Mouse (Mus musculus) midbrain, embryonic 16.5 days (tissue): Measurements from ENCODE around the gene Gemin8. TPM values are rescaled to one million over a fixed set of nuclear protein-coding genes. Genes with fewer than 3 reads are reported as not detected.

ENCODE experiments used
- ATAC-seq: fragments of 200-750 bp; cut with Nextera tagmentation; 2 replicates; pipeline ENCODE4 v1.8.0; 2017; ENCODE audit warnings: moderate TSS enrichment
- H3K27ac ChIP-seq: fragments of 300-500 bp; sonication (generic); 2 replicates; pipeline ENCODE4 v1.5.1; 2014; ENCODE audit warnings: mild to moderate bottlenecking, low read length, mixed read lengths
- H3K27me3 ChIP-seq: fragments of 300-500 bp; sonication (generic); 2 replicates; pipeline ENCODE4 v1.6.1; 2014; ENCODE audit warnings: low read depth, low read length, mixed read lengths; ENCODE audit not compliant: control insufficient read depth, insufficient read depth
- H3K36me3 ChIP-seq: fragments of 300-500 bp; sonication (generic); 2 replicates; pipeline ENCODE4 v1.6.1; 2014; ENCODE audit warnings: mild to moderate bottlenecking, low read length, moderate library complexity, mixed read lengths; ENCODE audit not compliant: control insufficient read depth, insufficient read depth
- H3K4me1 ChIP-seq: fragments of 300-500 bp; sonication (generic); 2 replicates; pipeline ENCODE4 v1.6.1; 2014; ENCODE audit warnings: mild to moderate bottlenecking, low read length, mixed read lengths; ENCODE audit not compliant: control insufficient read depth, insufficient read depth
- H3K4me2 ChIP-seq: fragments of 300-500 bp; sonication (generic); 2 replicates; pipeline ENCODE4 v1.6.1; 2014; ENCODE audit warnings: mild to moderate bottlenecking, low read length, mixed read lengths
- H3K4me3 ChIP-seq: fragments of 300-500 bp; sonication (generic); 2 replicates; pipeline ENCODE4 v1.5.1; 2014; ENCODE audit warnings: low read depth, mild to moderate bottlenecking, low read length, moderate library complexity, mixed read lengths
- H3K9ac ChIP-seq: fragments of 300-500 bp; sonication (generic); 2 replicates; pipeline ENCODE4 v1.6.1; 2014; ENCODE audit warnings: low read depth, low read length, mixed read lengths
- H3K9me3 ChIP-seq: fragments of 300-500 bp; sonication (generic); replicated peaks from 2 replicates; pipeline ENCODE4 v1.6.1; 2014; ENCODE audit warnings: mild to moderate bottlenecking, low read length, mixed read lengths; ENCODE audit not compliant: control insufficient read depth, poor library complexity, severe bottlenecking
- WGBS: fragments of 180-500 bp; shearing (Covaris S2); extraction: QIAGEN DNeasy Blood & Tissue Kit; methylation state at CpG from one replicate; pipeline ENCODE4 v1.1.7; 2014; 5-methylcytosine and 5-hydroxymethylcytosine counted together
- polyA plus RNA-seq: library from polyadenylated mRNA; unstranded; fragments of >200 nt; fragmentation: Nextera tagmentation; extraction: Ambion mirVana; gene quantifications from 2 replicates; pipeline ENCODE4 v1.2.1, GENCODE M21; 2015

The Gemin8 gene
- polyA plus RNA-seq, 1 experiment from 2014 or later = 7.7 TPM

DNA sequence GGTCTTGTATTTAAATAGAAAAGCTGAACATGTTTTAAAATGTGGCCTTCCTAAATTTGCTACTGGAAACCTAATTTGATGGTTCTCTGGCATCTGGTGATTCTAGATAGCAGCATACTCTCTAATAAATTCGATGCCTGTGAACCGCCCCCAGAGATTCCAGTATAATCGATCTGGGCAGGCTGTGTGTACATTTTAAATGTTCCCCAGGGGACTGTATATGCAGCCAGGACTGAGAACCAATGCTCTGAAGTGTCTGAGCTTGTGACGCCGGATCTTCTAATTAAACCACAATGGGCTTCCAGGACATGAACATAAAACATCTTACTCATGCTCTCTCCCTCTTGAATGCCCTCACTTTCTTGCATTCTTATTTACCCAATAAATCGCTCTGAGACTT lies 46.0 kb downstream of the Gemin8 start:
- H3K4me2 ChIP-seq = no peak overlapping the region
- no peak overlapping the region for H3K27ac ChIP-seq
- no peak overlapping the region for H3K4me3 ChIP-seq
- H3K9me3 ChIP-seq = no peaks in the 10 kb centered on the region
- WGBS = 63% methylated on average over 6 of the region's 6 CpGs
- ATAC-seq = no peak
- peaks cover 6% of the 10 kb centered on the region for H3K27me3 ChIP-seq
- H3K4me1 ChIP-seq = no peaks in the 10 kb centered on the region
- no peaks in the 10 kb centered on the region for H3K36me3 ChIP-seq
- no peak overlapping the region for H3K9ac ChIP-seq

DNA sequence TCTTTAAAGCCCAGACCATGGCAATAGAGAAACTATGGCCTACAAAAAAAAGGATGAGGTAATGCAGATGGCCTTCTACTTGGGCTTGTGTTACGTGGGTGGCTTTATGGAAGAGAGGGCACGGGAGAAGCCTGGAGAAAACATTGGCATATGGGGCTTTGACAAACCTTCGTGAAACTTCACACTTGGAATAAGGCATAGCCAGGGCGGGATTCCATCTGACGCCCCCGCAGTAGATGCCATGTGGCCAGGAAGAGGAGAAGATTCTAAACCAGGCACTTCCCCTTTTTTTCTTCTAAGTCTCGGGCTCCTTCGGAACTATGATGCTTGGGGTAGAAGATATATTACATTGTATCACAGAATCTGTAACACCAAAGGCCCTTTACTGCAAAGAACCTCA lies 46.5 kb downstream of the Gemin8 start:
- 94% methylated on average over 8 of the region's 8 CpGs for WGBS
- no peak overlapping the region for H3K4me2 ChIP-seq
- H3K36me3 ChIP-seq = no peaks in the 10 kb centered on the region
- peaks cover 5% of the 10 kb centered on the region for H3K27me3 ChIP-seq
- H3K4me1 ChIP-seq = no peaks in the 10 kb centered on the region
- H3K27ac ChIP-seq = no peak overlapping the region
- no peaks in the 10 kb centered on the region for H3K9me3 ChIP-seq
- no peak for ATAC-seq
- no peak overlapping the region for H3K4me3 ChIP-seq
- H3K9ac ChIP-seq = no peak overlapping the region

DNA sequence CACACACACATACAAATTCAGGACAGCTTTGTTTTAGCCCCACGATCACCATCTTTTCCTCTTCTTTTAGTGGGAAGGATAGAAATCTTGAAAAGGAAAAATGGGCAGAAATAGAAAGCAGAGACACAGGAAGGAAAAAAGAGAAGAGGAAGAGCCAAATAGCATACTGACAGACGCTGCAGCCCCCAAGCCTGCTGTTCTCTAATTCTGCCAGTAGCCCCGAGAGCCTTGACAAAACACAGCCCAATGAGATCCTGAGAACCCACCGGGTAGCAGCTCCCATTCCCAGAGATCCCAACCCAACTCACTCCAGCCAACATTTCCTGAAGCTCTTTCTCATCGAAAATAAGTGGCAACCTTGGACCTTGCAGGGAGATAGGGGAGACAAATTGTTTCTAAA lies 49.1 kb downstream of the Gemin8 start:
- Histone ChIP-seq H3K4me2 (no peak overlapping the region), H3K27me3 (peaks cover 3% of the 10 kb centered on the region; the same call in 1 of the 2 replicates), H3K4me1 (no peaks in the 10 kb centered on the region), H3K36me3 (no peaks in the 10 kb centered on the region), H3K4me3 (no peak overlapping the region), H3K9ac (no peak overlapping the region), H3K9me3 (no peaks in the 10 kb centered on the region), H3K27ac (no peak overlapping the region)
- ATAC-seq = no peak
- WGBS = 64% methylated on average over 5 of the region's 5 CpGs

DNA sequence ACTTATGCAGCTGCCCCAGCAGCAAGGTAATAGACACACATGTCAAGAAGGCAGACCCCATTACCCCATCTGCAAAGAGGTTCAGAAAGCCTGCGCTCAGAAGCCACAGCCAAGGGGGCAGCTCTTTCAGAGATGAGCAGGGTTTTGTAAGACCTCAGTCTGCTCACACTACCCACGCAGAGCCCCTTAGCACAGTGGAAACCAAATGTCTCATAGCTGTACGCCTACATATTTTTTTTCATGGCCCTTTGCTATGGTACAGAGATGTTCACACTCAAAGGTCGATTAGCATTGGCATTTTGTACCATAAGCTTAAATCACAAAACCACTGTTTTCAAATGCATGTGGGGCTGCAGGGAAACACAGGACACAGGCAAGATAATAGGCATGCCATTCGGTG lies 56.6 kb downstream of the Gemin8 start:
- no peak overlapping the region for H3K9ac ChIP-seq
- H3K9me3 ChIP-seq = no peaks in the 10 kb centered on the region
- no peak overlapping the region for H3K4me3 ChIP-seq
- H3K4me1 ChIP-seq = no peaks in the 10 kb centered on the region
- H3K27me3 ChIP-seq = no peaks in the 10 kb centered on the region
- no peak overlapping the region for H3K4me2 ChIP-seq
- H3K36me3 ChIP-seq = no peaks in the 10 kb centered on the region
- 68% methylated on average over 5 of the region's 5 CpGs for WGBS
- no peak for ATAC-seq
- H3K27ac ChIP-seq = no peak overlapping the region

DNA sequence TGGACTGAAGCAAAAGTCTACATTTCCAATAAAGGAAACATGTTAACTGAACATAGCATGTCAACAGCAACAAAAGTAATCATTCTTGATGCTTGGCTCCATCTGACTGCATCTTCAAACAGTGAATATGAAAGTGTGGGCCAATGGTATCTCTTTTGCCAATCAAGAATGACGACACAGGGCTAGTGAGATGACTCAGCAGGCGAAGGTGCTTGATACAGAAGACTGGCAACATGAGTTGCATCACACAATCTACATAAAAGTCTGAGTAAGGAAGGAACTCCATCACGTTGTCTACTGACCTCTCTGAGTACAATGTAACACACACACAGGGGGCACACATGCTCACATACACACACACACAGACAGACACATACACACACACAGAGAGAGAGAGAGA lies 59.5 kb downstream of the Gemin8 start:
- H3K9ac ChIP-seq = no peak overlapping the region
- no peak overlapping the region for H3K4me2 ChIP-seq
- whole genome bisulfite sequencing = 82% methylated on average over 3 of the region's 3 CpGs
- H3K9me3 ChIP-seq = no peaks in the 10 kb centered on the region
- H3K27me3 ChIP-seq = peaks cover 4% of the 10 kb centered on the region; the same call in 1 of the 2 replicates
- H3K27ac ChIP-seq = no peak overlapping the region
- H3K4me1 ChIP-seq = no peaks in the 10 kb centered on the region
- H3K4me3 ChIP-seq = no peak overlapping the region
- H3K36me3 ChIP-seq = no peaks in the 10 kb centered on the region
- no peak for ATAC-seq

DNA sequence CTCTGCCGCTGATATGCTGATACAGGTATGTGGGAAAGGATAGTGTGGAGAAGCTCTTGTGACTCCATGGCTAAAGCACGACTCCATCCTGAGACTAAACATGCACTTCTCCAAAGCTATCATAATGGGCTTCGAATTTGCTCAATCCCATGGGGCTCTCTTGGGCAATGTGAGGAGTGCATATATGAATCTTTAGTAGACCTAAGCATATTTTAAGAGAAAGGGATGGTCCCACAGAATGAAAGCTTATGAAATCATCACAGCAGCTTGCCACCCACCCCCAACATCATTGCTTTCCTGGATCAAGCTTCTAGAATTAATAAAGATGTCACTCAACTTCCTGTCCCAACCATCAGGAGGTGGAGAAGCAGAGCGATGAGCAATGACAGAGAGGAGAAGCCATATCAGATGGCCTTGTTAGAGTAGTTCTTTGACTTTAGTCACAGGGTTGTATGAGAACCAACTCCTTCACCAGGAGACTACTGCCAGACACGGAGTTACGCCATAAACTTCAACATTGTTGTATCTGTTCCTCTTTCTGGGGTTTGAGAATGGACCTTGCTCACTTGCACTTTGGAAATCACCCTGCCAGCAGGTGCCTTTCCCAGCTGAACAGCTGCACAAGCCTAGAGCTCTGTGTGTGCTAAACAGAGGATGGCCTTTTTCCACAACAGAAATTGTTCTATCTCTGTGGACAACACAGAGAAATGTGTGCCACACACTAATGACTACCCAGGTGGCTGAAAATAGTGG lies 60.4 kb downstream of the Gemin8 start:
- WGBS = 88% methylated on average over 6 of the region's 6 CpGs
- no peak overlapping the region for H3K27ac ChIP-seq
- no peak for ATAC-seq

DNA sequence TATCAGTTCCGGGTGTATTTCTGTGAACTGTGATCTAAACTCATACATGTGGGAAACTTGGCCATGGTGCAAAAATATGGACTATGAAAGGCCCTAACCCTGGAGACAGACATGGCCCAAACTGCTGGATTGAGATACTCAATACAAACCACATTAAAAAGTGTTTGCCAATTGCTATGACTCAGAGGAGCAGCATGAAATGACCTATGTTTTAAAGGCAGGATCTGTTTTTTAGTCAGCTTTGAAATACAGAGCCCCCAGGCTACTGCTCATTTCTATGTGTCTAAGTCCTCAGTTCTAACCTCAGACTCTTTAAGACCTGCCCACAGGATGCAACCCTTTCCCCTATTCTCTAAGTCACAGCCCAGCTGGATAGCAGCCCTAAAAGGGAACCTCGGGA lies 65.9 kb downstream of the Gemin8 start:
- 57% methylated on average over 2 of the region's 2 CpGs for WGBS
- H3K27ac ChIP-seq = no peak overlapping the region
- no peak overlapping the region for H3K4me2 ChIP-seq
- no peak overlapping the region for H3K4me3 ChIP-seq
- no peak overlapping the region for H3K9ac ChIP-seq
- H3K27me3 ChIP-seq = peaks cover 6% of the 10 kb centered on the region
- no peaks in the 10 kb centered on the region for H3K4me1 ChIP-seq
- no peaks in the 10 kb centered on the region for H3K36me3 ChIP-seq
- H3K9me3 ChIP-seq = no peaks in the 10 kb centered on the region
- ATAC-seq = no peak

More for the DNA sequence above, 60.4 kb downstream of the Gemin8 start:
- Histone ChIP-seq H3K36me3 (no peaks in the 10 kb centered on the region), H3K4me3 (no peak overlapping the region), H3K9me3 (no peaks in the 10 kb centered on the region), H3K4me1 (no peaks in the 10 kb centered on the region), H3K4me2 (no peak overlapping the region), H3K9ac (no peak overlapping the region), H3K27me3 (peaks cover 4% of the 10 kb centered on the region; the same call in 1 of the 2 replicates)

DNA sequence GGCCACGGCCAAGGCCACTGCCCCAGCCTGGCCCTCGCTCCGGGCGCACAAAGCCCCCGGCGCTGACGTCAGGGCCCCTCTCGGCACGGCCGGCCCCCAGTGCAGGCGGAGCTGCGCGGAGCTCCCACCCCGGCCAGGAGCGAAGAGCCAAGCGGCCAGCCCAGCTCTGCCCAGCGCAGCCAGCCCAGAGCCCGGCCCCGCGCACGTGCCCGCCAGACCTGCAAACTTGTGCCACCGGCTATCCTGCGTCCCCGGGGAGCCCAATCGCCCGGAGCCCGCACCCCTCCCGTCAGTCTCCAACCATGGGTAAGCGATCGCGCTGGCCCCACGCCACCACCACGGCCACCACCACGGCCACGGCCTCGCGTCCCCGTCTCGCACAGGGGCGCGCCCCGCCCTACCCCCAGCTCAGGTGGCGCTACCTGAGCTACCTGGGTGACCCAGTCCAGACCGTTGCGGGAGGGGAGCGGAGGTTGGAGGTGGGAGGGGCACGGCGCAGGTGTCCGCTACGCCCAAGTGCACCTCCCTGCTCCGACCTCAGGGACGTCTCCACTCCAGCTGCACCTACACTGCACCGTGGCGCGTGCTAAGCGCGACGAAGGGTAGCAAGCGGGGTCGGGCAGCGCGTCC lies 68.7 kb downstream of the Gemin8 start, which contains the start of gene Gpm6b:
Gene Gpm6b (plus strand): TSS at position 81 of the 630 bp plus-strand sequence.
- peak within 1 kb of the TSS; percentile 60 for H3K4me3 ChIP-seq
- H3K4me1 ChIP-seq = no peaks in the 10 kb centered on the region
- peaks cover 2% of the 10 kb centered on the region for H3K27me3 ChIP-seq
- H3K9ac ChIP-seq = peak within 1 kb of the TSS; percentile 72
- no peaks in the 10 kb centered on the region for H3K36me3 ChIP-seq
- H3K4me2 ChIP-seq = peak within 1 kb of the TSS; percentile 69
- ATAC-seq = peak; percentile 94
- no peaks in the 10 kb centered on the region for H3K9me3 ChIP-seq
- peak within 1 kb of the TSS; percentile 72 for H3K27ac ChIP-seq
- WGBS = 34% methylated on average over 39 of the region's 63 CpGs

DNA sequence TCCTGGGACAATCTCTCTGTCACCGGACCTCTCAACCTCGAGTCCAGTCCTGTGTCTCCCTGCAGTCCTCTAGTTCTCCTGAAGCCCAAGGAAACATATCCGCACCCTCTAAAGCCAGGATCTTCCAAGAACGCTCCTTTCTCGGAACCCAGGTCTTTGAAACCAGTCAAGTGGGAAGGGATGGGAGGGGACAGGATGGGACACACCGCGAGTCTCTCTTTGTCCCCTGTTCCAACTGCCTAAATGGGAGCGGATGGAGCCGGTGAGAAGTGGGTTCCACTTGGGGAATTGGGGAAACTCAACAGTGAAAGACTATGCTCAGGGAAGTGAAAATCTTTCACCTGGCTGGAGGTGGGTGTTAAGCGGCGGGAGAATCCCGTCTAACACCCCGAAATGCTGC lies 69.3 kb downstream of the Gemin8 start:
- peaks cover 2% of the 10 kb centered on the region for H3K27me3 ChIP-seq
- peak overlapping the region; percentile 72 for H3K9ac ChIP-seq
- whole genome bisulfite sequencing = 25% methylated on average over 13 of the region's 13 CpGs
- ATAC-seq = peak; percentile 49
- H3K4me1 ChIP-seq = no peaks in the 10 kb centered on the region
- peak overlapping the region; percentile 69 for H3K4me2 ChIP-seq
- H3K9me3 ChIP-seq = no peaks in the 10 kb centered on the region
- peak overlapping the region; percentile 60 for H3K4me3 ChIP-seq
- H3K36me3 ChIP-seq = no peaks in the 10 kb centered on the region
- H3K27ac ChIP-seq = peak overlapping the region; percentile 72
